Mouse (Mus musculus) forebrain, embryonic 10.5 days (tissue): Measurements from ENCODE around the gene Ppp1r3a. TPM values are rescaled to one million over a fixed set of nuclear protein-coding genes. Genes with fewer than 3 reads are reported as not detected.
"Not testable (repeated sequence)": the region's sequence is repeated elsewhere in the genome, so short reads cannot be mapped to it uniquely, and the experiment has no call there.

Experiments used
- DNase-seq: peaks from one replicate; pipeline ENCODE4 v3.0.0-alpha.2; 2017; ENCODE audit warnings: low spot score; ENCODE audit errors: extremely low spot score
- H3K27ac ChIP-seq: fragments of 300-500 bp; sonication (generic); 2 replicates; pipeline ENCODE4 v1.5.1; 2016; ENCODE audit warnings: mild to moderate bottlenecking
- H3K27me3 ChIP-seq: fragments of 300-500 bp; sonication (generic); 2 replicates; pipeline ENCODE4 v1.6.1; 2016; ENCODE audit warnings: mild to moderate bottlenecking; ENCODE audit not compliant: poor library complexity, severe bottlenecking
- H3K36me3 ChIP-seq: fragments of 300-500 bp; sonication (generic); replicated peaks from 2 replicates; pipeline ENCODE4 v1.6.1; 2016; ENCODE audit warnings: mild to moderate bottlenecking, moderate library complexity
- H3K4me1 ChIP-seq: fragments of 300-500 bp; sonication (generic); 2 replicates; pipeline ENCODE4 v1.6.1; 2016
- H3K4me3 ChIP-seq: fragments of 300-500 bp; sonication (generic); 2 replicates; pipeline ENCODE4 v1.5.1; 2016; ENCODE audit warnings: mild to moderate bottlenecking, moderate library complexity
- H3K9me3 ChIP-seq: fragments of 300-500 bp; sonication (generic); 2 replicates; pipeline ENCODE4 v1.6.1; 2016; ENCODE audit warnings: mild to moderate bottlenecking, moderate library complexity
- WGBS: fragments of 180-500 bp; shearing (Covaris S2); methylation state at CpG from one replicate; pipeline ENCODE4 v1.1.7; 2016; 5-methylcytosine and 5-hydroxymethylcytosine counted together
- polyA plus RNA-seq: library from polyadenylated mRNA; unstranded; fragments of >200 nt; fragmentation: Nextera tagmentation; extraction: Ambion mirVana; gene quantifications from 2 replicates; pipeline ENCODE4 v1.2.1, GENCODE M21; 2016

Ppp1r3a gene
- polyA plus RNA-seq, 1 experiment from 2014 or later: not detected

DNA sequence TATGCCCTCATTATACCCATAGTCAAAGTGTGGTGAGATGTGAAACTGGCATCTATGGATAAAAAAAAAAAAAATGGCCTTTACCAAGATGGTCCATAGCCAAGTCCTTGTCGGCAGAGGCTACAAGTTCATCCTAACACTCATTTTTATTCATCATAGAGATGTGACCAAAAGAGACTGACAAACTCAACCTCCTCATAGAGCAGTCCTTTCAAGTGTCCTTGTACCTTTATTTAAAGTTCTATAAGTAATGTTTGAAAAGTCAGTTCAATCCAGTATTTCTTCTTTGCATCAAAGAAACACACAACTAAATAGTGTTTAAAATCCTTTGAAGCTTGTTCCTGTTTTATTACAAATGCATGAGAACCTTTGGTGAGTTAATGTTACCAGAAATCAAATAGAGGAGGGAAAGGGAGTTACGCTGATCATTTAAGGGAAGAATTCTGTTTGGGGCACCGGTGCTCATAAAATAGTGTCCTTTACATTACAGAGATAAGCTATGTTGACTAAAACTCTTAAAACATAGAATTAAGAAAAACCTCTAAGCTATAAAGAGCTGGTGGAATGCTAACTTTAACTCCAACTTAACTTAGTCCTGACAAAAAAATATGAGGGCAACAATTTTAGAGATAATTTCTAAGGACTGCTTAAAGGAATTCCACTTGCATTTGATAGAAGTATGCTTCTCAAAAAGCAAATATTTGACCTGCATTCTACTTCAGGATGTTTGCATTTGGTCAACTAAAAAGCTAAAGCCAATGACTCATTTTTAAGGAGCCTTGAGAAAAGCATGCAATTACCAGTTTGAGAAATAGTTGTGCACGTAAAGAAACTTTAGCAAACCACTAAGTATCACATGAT is 39.7 kb downstream of the Ppp1r3a start:
- no peaks in the 10 kb centered on the region for H3K36me3 ChIP-seq
- no peaks in the 10 kb centered on the region for H3K4me1 ChIP-seq
- no peak overlapping the region for H3K4me3 ChIP-seq
- WGBS: 91% methylated on average over 4 of the region's 4 CpGs
- H3K9me3 ChIP-seq: no peaks in the 10 kb centered on the region
- DNase-seq: no peak
- H3K27ac ChIP-seq: no peak overlapping the region
- no peaks in the 10 kb centered on the region for H3K27me3 ChIP-seq

- WGBS: 55% methylated on average over 2 of the region's 2 CpGs
- no peak for DNase-seq
- Histone ChIP-seq H3K27ac (no peak overlapping the region), H3K4me3 (no peak overlapping the region), H3K4me1 (no peaks in the 10 kb centered on the region), H3K9me3 (no peaks in the 10 kb centered on the region), H3K36me3 (no peaks in the 10 kb centered on the region), H3K27me3 (no peaks in the 10 kb centered on the region)
Measured at GRCm38 (mm10) chr6:14712146-14712545, 42.9 kb downstream of the Ppp1r3a start.

DNA sequence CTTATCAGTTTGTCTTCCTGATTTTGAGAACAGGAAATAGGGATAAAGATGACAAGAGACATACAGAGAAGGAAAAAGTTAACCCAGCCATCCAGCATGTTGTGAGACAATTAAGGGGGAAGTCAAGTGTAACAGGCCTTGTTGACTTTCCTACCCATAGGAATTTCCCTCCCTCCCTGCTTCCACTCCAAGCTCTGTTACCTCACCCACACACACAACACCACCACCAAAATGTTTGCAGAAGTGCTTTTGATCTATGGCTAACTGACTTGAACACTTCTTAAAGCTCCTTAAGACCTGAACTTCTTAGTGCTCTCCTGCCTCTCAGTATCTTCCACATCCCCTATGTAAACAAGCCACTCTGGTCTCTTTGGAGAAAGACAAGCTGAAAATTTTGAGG is 55.0 kb downstream of the Ppp1r3a start:
- Histone ChIP-seq H3K4me3 (no peak overlapping the region), H3K27ac (no peak overlapping the region), H3K27me3 (no peaks in the 10 kb centered on the region), H3K36me3 (no peaks in the 10 kb centered on the region), H3K9me3 (no peaks in the 10 kb centered on the region), H3K4me1 (no peaks in the 10 kb centered on the region)
- DNase-seq: no peak

DNA sequence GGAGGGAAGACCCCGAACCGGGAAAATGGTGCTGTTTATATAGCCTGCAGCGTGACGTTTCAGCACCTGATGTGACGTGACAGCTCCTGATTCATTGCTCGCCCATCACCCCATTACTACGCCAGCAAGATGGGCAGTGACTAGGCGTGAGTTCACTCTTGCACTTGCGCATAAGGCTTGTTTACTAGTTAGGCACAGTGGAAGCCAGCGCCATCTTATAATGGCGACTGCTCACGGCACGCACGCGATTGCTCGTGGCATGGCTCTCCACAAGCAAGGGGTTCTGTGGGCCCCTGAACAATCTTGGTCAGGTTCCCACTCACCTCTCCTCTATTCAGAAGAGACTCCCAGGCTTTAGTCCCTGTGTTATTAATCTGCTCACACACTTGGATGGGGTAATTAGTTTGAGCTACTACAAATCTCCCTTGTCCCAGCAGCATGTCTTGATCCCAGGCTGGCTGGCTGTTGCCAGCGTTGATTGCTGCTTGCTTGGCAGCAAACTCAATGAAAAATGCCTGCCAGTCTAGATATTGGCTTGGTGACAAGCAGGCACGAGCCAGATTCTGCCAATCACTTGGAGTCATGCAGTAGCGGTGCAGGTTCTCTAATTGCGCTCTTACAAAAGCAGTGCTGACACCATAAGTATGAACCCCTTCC is 75.7 kb downstream of the Ppp1r3a start:
- not testable (repeated sequence) for H3K9me3 ChIP-seq, DNase-seq, H3K27me3 ChIP-seq, H3K36me3 ChIP-seq, H3K4me3 ChIP-seq, H3K4me1 ChIP-seq, H3K27ac ChIP-seq
- 92% methylated on average over 20 of the region's 20 CpGs for WGBS

DNA sequence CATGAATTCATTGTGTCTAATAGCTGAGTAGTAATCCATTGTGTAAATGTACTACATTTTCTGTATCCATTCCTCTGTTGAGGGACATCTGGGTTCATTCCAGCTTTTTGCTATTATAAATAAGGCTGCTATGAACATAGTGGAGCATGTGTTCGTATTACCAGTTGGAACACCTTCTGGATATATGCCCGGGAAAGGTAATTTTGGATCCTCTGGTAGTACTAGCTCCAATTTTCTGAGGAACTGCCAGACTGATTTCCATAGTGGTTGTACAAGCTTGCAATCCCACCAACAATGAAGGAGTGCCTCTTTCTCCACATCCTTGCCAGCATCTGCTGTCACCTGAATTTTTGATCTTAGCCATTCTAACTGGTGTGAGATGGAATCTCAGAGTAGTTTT is 86.1 kb downstream of the Ppp1r3a start:
- not testable (repeated sequence) for H3K4me3 ChIP-seq, H3K27me3 ChIP-seq, H3K4me1 ChIP-seq, DNase-seq, H3K36me3 ChIP-seq, H3K27ac ChIP-seq
- H3K9me3 ChIP-seq: peaks cover 13% of the 10 kb centered on the region
- 88% methylated on average over 2 of the region's 2 CpGs for WGBS

DNA sequence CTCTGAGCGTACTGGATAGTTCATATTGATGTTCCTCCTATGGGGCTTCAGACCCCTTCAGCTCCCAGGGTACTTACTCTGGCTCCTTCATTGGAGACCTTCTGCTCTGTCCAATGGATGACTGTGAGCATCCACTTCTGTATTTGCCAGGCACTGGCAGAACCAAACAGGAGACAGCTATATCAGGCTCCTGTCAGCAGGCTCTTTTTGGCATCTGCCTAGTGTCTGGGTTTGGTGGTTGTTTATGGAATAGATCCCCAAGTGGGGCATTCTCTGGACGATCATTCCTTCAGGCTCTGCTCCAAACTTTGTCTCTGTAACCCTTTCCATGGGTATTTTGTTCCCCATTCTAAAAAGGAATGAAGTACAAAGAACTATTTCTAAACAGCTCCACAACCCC is 87.4 kb downstream of the Ppp1r3a start:
- H3K4me1 ChIP-seq, DNase-seq, H3K36me3 ChIP-seq, H3K9me3 ChIP-seq, H3K4me3 ChIP-seq, H3K27ac ChIP-seq, H3K27me3 ChIP-seq: not testable (repeated sequence)
- WGBS: 91% methylated on average over 2 of the region's 2 CpGs

Other genes with a start within 250 kb of the Ppp1r3a start
- gene Foxp2, start 146.1 kb upstream of the Ppp1r3a start, polyA plus RNA-seq: 18.2 and 19.0 TPM in 2 replicates